Mouse (Mus musculus) left cerebral cortex, postnatal 36 days (tissue): ENCODE results near the gene Prss3. TPM values are rescaled to one million over a fixed set of nuclear protein-coding genes. Genes with fewer than 3 reads are reported as not detected.
"Not testable (repeated sequence)": the region's sequence is repeated elsewhere in the genome, so short reads cannot be mapped to it uniquely, and the experiment has no call there.

Experiments used
- DNase-seq, 2 experiments: peaks; one replicate each; pipeline ENCODE4 v3.0.0; 2021 to 2022; ENCODE audit warnings: low spot score in 2 of 2, mixed read lengths in 1 of 2
- intact Hi-C: fragments of 180-260 bp; cut with DNase I; formaldehyde crosslinking; loops from one replicate; pipeline ENCODE4 v1.15.1; 2025
- total RNA-seq, 2 experiments: library from RNA; stranded (reverse); gene quantifications; 2 replicates each; pipeline ENCODE4 v1.2.3; 2021

Gene Prss3
- not detected for total RNA-seq

DNA sequence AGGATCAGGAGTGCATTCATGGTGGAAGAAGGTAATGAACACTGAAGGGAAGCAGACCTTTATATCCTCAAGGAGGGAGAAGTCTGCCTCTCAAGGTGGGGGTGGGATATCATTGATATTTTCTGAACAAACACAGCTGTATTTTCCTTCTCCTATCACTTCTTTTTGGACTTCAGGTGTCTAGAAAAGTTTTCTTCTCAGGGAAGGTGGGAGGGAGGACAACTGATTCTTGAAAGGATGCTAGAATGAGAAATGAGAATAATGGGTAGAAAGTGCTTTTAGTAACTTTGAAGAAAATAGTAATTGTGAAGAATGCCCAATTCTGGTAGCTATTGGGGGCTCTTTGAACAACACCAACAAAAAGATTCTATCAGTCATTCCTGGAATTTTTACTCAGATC is at the start of gene Prss3:
Prss3 (minus strand) TSS at position 101 of the 400 bp plus-strand sequence.
- intact Hi-C loops, DNase-seq: not testable (repeated sequence)

DNA sequence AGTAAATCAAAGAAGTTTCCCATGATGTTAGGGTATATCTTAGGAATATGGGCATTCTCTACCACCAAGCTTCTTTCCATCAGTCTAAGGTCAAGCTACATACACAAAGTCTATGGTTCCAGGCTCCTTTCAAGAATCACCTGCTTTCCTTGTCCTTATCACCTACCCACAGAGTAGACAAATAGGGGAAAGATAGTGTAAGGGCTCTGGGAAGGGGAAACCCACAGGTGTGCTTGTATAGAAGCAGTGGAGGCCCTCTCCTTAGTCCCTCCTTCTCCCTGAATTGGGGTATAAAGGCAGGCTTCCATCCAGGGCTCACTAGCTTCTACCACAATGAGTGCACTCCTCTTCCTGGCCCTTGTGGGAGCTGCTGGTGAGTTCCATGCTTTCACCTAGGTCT is 14.6 kb upstream of the Prss3 start, which contains the start of gene Gm5771:
Gm5771 (plus strand) TSS at position 301 of the 400 bp plus-strand sequence.
- intact Hi-C loops, DNase-seq: not testable (repeated sequence)

GRCm38 (mm10) chr6:41391640-41392039 is 14.2 kb upstream of the Prss3 start:
- not testable (repeated sequence) for DNase-seq

DNA sequence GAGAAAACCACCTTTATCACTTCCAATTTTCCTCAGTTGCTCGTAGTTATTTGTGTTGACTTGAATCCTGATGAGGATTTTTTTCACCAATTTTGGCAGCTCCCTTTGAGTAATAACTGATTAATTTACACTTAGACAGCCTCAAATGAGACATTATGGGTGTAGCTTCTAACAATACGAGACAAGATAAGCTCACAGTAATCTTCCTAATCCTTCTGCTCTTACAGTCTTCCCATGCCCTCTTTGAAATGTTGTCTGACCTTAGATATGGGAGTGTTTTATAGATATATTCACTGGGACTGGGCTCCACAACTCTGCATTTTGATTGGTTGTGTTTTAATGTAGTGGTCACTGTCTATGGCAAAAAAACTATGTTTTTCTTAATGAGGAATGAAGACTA is 9.3 kb upstream of the Prss3 start:
- intact Hi-C loops, result no loop called here
- no peak for DNase-seq

More at GRCm38 (mm10) chr6:41391640-41392039, 14.2 kb upstream of the Prss3 start:
- intact Hi-C loops, result not testable (repeated sequence)

DNA sequence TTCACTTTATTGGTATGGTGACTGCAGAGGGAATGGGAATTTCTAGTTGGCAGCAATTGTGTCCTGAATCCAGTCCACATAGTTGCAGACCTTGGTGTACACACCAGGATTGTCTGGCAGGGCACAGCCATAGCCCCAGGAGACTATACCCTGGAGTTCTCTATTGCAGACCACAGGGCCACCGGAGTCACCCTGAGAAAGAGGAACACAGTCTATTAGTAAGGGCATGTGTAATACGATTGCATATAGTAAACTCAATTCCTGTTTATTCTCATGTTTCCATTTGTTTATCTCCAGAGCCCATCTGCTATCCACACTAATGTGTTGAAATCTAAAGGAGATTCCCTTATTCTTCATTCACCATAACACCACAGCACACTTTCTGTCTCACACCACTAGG is 3.7 kb downstream of the Prss3 start:
- intact Hi-C loops, DNase-seq: not testable (repeated sequence)

GRCm38 (mm10) chr6:41353932-41354331 is 23.5 kb downstream of the Prss3 start, which contains the start of gene Try10:
TSS of gene Try10 (plus strand) at chr6:41354105.
- intact Hi-C loops, result loop anchor here (2.0 kb wide), 1 partner anchor 65 kb away; no protein-coding TSS in a partner anchor
- DNase-seq, result no peak

Other genes starting within 250 kb of the Prss3 start
- not detected for gene Try4, start 75.4 kb downstream of the Prss3 start, total RNA-seq
- not detected for gene Try5, start 60.8 kb downstream of the Prss3 start, total RNA-seq
- not detected for gene Try10, start 23.6 kb downstream of the Prss3 start, total RNA-seq
- gene Gm5771, start 14.7 kb upstream of the Prss3 start, total RNA-seq, result not detected
- gene Gm10334, start 68.5 kb upstream of the Prss3 start, total RNA-seq, result 1 to 10 TPM in 1 of 2 experiments, under 1 TPM in 1; 0.48 to 1.6 TPM
- gene Prss1, start 81.3 kb upstream of the Prss3 start, total RNA-seq, result not detected
- not detected for gene Prss2, start 144.1 kb upstream of the Prss3 start, total RNA-seq
- gene Ephb6, start 227.8 kb upstream of the Prss3 start, total RNA-seq, result 100 to 1,000 TPM; 106 to 156 TPM